Mouse (Mus musculus) intestine, postnatal 0 days (tissue): ENCODE measurements around the gene Nrp2. TPM values are rescaled to one million over a fixed set of nuclear protein-coding genes. Genes with fewer than 3 reads are reported as not detected.

Experiments used
- ATAC-seq: fragments of 200-750 bp; cut with Nextera tagmentation; 2 replicates; pipeline ENCODE4 v1.8.0; 2017; ENCODE audit warnings: mild to moderate bottlenecking, moderate TSS enrichment, moderate library complexity
- H3K27ac ChIP-seq: fragments of 300-500 bp; sonication (generic); 2 replicates; pipeline ENCODE4 v1.5.1; 2014; ENCODE audit warnings: mild to moderate bottlenecking, low read depth, low read length, moderate library complexity
- H3K27me3 ChIP-seq: fragments of 300-500 bp; sonication (generic); replicated peaks from 2 replicates; pipeline ENCODE4 v1.6.1; 2014; ENCODE audit warnings: low read length, mixed read lengths; ENCODE audit not compliant: control insufficient read depth, insufficient read depth
- H3K36me3 ChIP-seq: fragments of 300-500 bp; sonication (generic); 2 replicates; pipeline ENCODE4 v1.6.1; 2014; ENCODE audit warnings: mild to moderate bottlenecking, moderate library complexity; ENCODE audit not compliant: control insufficient read depth, insufficient read depth
- H3K4me1 ChIP-seq: fragments of 300-500 bp; sonication (generic); replicated peaks from 2 replicates; pipeline ENCODE4 v1.6.1; 2014; ENCODE audit warnings: antibody characterized with exemption, low read length, mixed read lengths; ENCODE audit not compliant: control insufficient read depth, insufficient read depth
- H3K4me2 ChIP-seq: fragments of 300-500 bp; sonication (generic); replicated peaks from 2 replicates; pipeline ENCODE4 v1.6.1; 2014; ENCODE audit warnings: low read depth, mild to moderate bottlenecking, moderate library complexity
- H3K4me3 ChIP-seq: fragments of 300-500 bp; sonication (generic); 2 replicates; pipeline ENCODE4 v1.5.1; 2014; ENCODE audit warnings: low read depth, low read length
- H3K9ac ChIP-seq: fragments of 300-500 bp; sonication (generic); 2 replicates; pipeline ENCODE4 v1.6.1; 2014; ENCODE audit warnings: mild to moderate bottlenecking, low read depth, low read length
- H3K9me3 ChIP-seq: fragments of 300-500 bp; sonication (generic); 2 replicates; pipeline ENCODE4 v1.6.1; 2016; ENCODE audit warnings: mixed run types; ENCODE audit not compliant: control insufficient read depth
- CTCF ChIP-seq: sonication (generic); IDR thresholded peaks from 2 replicates; pipeline ENCODE4 v1.5.1; 2016; ENCODE audit warnings: low read depth, mild to moderate bottlenecking, control low read depth, antibody characterized with exemption, moderate library complexity
- WGBS: fragments of 180-500 bp; shearing (Covaris S2); extraction: QIAGEN DNeasy Blood & Tissue Kit; methylation state at CpG from one replicate; pipeline ENCODE4 v1.1.7; 2014; 5-methylcytosine and 5-hydroxymethylcytosine counted together
- polyA plus RNA-seq: library from polyadenylated mRNA; unstranded; fragments of >200 nt; fragmentation: Nextera tagmentation; extraction: Ambion mirVana; gene quantifications from 2 replicates; pipeline ENCODE4 v1.2.1, GENCODE M21; 2015

The Nrp2 gene
- polyA plus RNA-seq, 1 experiment from 2014 or later: 11.7 TPM

GRCm38 (mm10) chr1:62823549-62824195 is 120.6 kb downstream of the Nrp2 start:
- H3K9me3 ChIP-seq: no peaks in the 10 kb centered on the region
- H3K9ac ChIP-seq: no peak overlapping the region
- no peak overlapping the region for H3K4me3 ChIP-seq
- TF ChIP-seq CTCF: no peak
- H3K4me2 ChIP-seq: no peak overlapping the region
- no peaks in the 10 kb centered on the region for H3K36me3 ChIP-seq
- H3K27me3 ChIP-seq: no peaks in the 10 kb centered on the region
- WGBS: 68% methylated on average over 6 of the region's 6 CpGs
- no peaks in the 10 kb centered on the region for H3K4me1 ChIP-seq
- no peak for ATAC-seq
- H3K27ac ChIP-seq: no peak overlapping the region

- H3K9ac ChIP-seq: no peak overlapping the region
- H3K36me3 ChIP-seq: no peaks in the 10 kb centered on the region
- WGBS: 88% methylated on average over 17 of the region's 17 CpGs
- no peaks in the 10 kb centered on the region for H3K4me1 ChIP-seq
- no peak overlapping the region for H3K27ac ChIP-seq
- H3K4me3 ChIP-seq: no peak overlapping the region
- no peak for ATAC-seq
- no peak overlapping the region for H3K4me2 ChIP-seq
- no peak for TF ChIP-seq CTCF
- H3K9me3 ChIP-seq: no peaks in the 10 kb centered on the region
- H3K27me3 ChIP-seq: no peaks in the 10 kb centered on the region
Observed at GRCm38 (mm10) chr1:62825822-62826765, 123.0 kb downstream of the Nrp2 start.

GRCm38 (mm10) chr1:62827316-62827715 is 124.2 kb downstream of the Nrp2 start:
- ATAC-seq: no peak
- no peaks in the 10 kb centered on the region for H3K9me3 ChIP-seq
- H3K4me2 ChIP-seq: no peak overlapping the region
- H3K9ac ChIP-seq: no peak overlapping the region
- no peak overlapping the region for H3K4me3 ChIP-seq
- no peaks in the 10 kb centered on the region for H3K27me3 ChIP-seq
- TF ChIP-seq CTCF: no peak
- no peak overlapping the region for H3K27ac ChIP-seq
- H3K4me1 ChIP-seq: no peaks in the 10 kb centered on the region
- WGBS: 48% methylated on average over 10 of the region's 10 CpGs
- no peaks in the 10 kb centered on the region for H3K36me3 ChIP-seq

- no peaks in the 10 kb centered on the region for H3K4me1 ChIP-seq
- H3K27me3 ChIP-seq: no peaks in the 10 kb centered on the region
- WGBS: 34% methylated on average over 4 of the region's 4 CpGs
- no peak overlapping the region for H3K4me2 ChIP-seq
- H3K36me3 ChIP-seq: no peaks in the 10 kb centered on the region
- no peak for ATAC-seq
- no peak overlapping the region for H3K27ac ChIP-seq
- no peak overlapping the region for H3K9ac ChIP-seq
- H3K9me3 ChIP-seq: no peaks in the 10 kb centered on the region
- no peak for TF ChIP-seq CTCF
- H3K4me3 ChIP-seq: no peak overlapping the region
Observed at GRCm38 (mm10) chr1:62828156-62828555, 125.1 kb downstream of the Nrp2 start.

GRCm38 (mm10) chr1:62829690-62830417 is 126.8 kb downstream of the Nrp2 start:
- ATAC-seq: no peak
- WGBS: 80% methylated on average over 4 of the region's 4 CpGs
- Histone ChIP-seq H3K4me2 (no peak overlapping the region), H3K9ac (no peak overlapping the region), H3K9me3 (no peaks in the 10 kb centered on the region), H3K27me3 (no peaks in the 10 kb centered on the region), H3K4me1 (no peaks in the 10 kb centered on the region), H3K4me3 (no peak overlapping the region), H3K36me3 (no peaks in the 10 kb centered on the region), H3K27ac (no peak overlapping the region)
- no peak for TF ChIP-seq CTCF

- Histone ChIP-seq H3K27me3 (no peaks in the 10 kb centered on the region), H3K4me2 (no peak overlapping the region), H3K9ac (no peak overlapping the region), H3K4me3 (no peak overlapping the region), H3K9me3 (no peaks in the 10 kb centered on the region), H3K36me3 (no peaks in the 10 kb centered on the region), H3K27ac (no peak overlapping the region), H3K4me1 (no peaks in the 10 kb centered on the region)
- WGBS: 75% methylated on average over 7 of the region's 7 CpGs
- no peak for TF ChIP-seq CTCF
- no peak for ATAC-seq
Observed at GRCm38 (mm10) chr1:62830418-62830769, 127.3 kb downstream of the Nrp2 start.
